Mouse (Mus musculus) Patski (cell line): Measurements from ENCODE around the gene Noto. TPM values are rescaled to one million over a fixed set of nuclear protein-coding genes. Genes with fewer than 3 reads are reported as not detected.

Source experiments
- ATAC-seq: fragments of 100-300 bp; one replicate; pipeline ENCODE4 v1.8.0; 2021
- CTCF ChIA-PET: fragments of 350-600 bp; sonication (Branson Sonifier 250); formaldehyde crosslinking; loops from one replicate; lab custom pipeline; 2022; ENCODE audit warnings: inconsistent platforms; lab: Charles Lee
- POLR2A ChIA-PET: fragments of 350-600 bp; sonication (Branson Sonifier 250); formaldehyde crosslinking; loops from one replicate; lab custom pipeline; 2022; ENCODE audit warnings: antibody characterized with exemption, inconsistent platforms; lab: Charles Lee
- DNase-seq: peaks from one replicate; pipeline ENCODE4 v3.0.0-alpha.2; 2011; ENCODE audit warnings: low read depth, low spot score
- H3K27me3 ChIP-seq: fragments of 371-371 bp; one replicate; pipeline ENCODE4 v1.5.1; 2021
- CTCF ChIP-seq: fragments of 100-300 bp; IDR thresholded peaks from one replicate; pipeline ENCODE4 v1.5.1; 2021
- in situ Hi-C: fragments of 300-500 bp; cut with MboI; formaldehyde crosslinking; loops from 3 replicates; pipeline ENCODE4 v1.11.1; 2018; ENCODE audit warnings: low pct_unique_long_range_greater_than_20kb, mixed read lengths
- polyA plus RNA-seq: library from polyadenylated mRNA; unstranded; gene quantifications from one replicate; pipeline ENCODE4 v1.2.3, GENCODE M21; 2021

Noto gene
- polyA plus RNA-seq, 1 experiment from 2014 or later: not detected

- ChIA-PET POLR2A (no interaction called here), CTCF (interaction anchor here (1.3 kb wide), 1 partner anchor 278 kb away, joined by 4 read pairs; the partner anchor contains the start of gene Spr)
- no peak for TF ChIP-seq CTCF
- in situ Hi-C loops: loop anchor here (10.0 to 25.0 kb wide), 2 partner anchors 171 to 379 kb away; no protein-coding TSS in a partner anchor
- DNase-seq: no peak
- ATAC-seq: no peak
- no peaks in the 10 kb centered on the region for H3K27me3 ChIP-seq
Measured at GRCm38 (mm10) chr6:85415829-85416228, 7.9 kb upstream of the Noto start.

GRCm38 (mm10) chr6:85419150-85419549, 4.5 kb upstream of the Noto start:
- no peak for TF ChIP-seq CTCF
- in situ Hi-C loops: loop anchor here (10.0 to 25.0 kb wide), 2 partner anchors 174 to 382 kb away; no protein-coding TSS in a partner anchor
- DNase-seq (no peak), ATAC-seq (no peak)
- no peaks in the 10 kb centered on the region for H3K27me3 ChIP-seq
- ChIA-PET POLR2A (no interaction called here), CTCF (no interaction called here)

GRCm38 (mm10) chr6:85431274-85431841, 7.7 kb downstream of the Noto start:
- in situ Hi-C loops: no loop called here
- TF ChIP-seq CTCF: no peak
- no peaks in the 10 kb centered on the region for H3K27me3 ChIP-seq
- no peak for DNase-seq
- ChIA-PET POLR2A (no interaction called here), CTCF (no interaction called here)
- ATAC-seq: no peak

GRCm38 (mm10) chr6:85431842-85432431, 8.3 kb downstream of the Noto start, which contains the start of gene Smyd5:
Gene Smyd5, plus strand, starts transcription at chr6:85431989.
- in situ Hi-C loops: no loop called here
- ChIA-PET CTCF (no interaction called here), POLR2A (no interaction called here)
- H3K27me3 ChIP-seq: no peaks in the 10 kb centered on the region
- ATAC-seq (peak; percentile 62), DNase-seq (no peak)
- TF ChIP-seq CTCF: no peak

GRCm38 (mm10) chr6:85433865-85434264, 10.2 kb downstream of the Noto start:
- no peak for ATAC-seq
- CTCF ChIA-PET: interaction anchor here (1.6 kb wide), 1 partner anchor 11 kb away, joined by 5 read pairs; no protein-coding TSS in a partner anchor
- POLR2A ChIA-PET: no interaction called here

GRCm38 (mm10) chr6:85436204-85436603, 12.5 kb downstream of the Noto start:
- in situ Hi-C loops: no loop called here
- DNase-seq: no peak

More at GRCm38 (mm10) chr6:85433865-85434264, 10.2 kb downstream of the Noto start:
- TF ChIP-seq CTCF: no peak
- no peak for DNase-seq
- in situ Hi-C loops: no loop called here
- no peaks in the 10 kb centered on the region for H3K27me3 ChIP-seq

GRCm38 (mm10) chr6:85436631-85437030, 12.9 kb downstream of the Noto start:
- peak; percentile 36 for ATAC-seq
- ChIA-PET CTCF (no interaction called here), POLR2A (no interaction called here)
- DNase-seq: no peak
- TF ChIP-seq CTCF: no peak
- in situ Hi-C loops: no loop called here
- H3K27me3 ChIP-seq: no peaks in the 10 kb centered on the region

More at GRCm38 (mm10) chr6:85436204-85436603, 12.5 kb downstream of the Noto start:
- no peak for TF ChIP-seq CTCF
- POLR2A ChIA-PET: no interaction called here
- H3K27me3 ChIP-seq: no peaks in the 10 kb centered on the region
- ATAC-seq: no peak
- CTCF ChIA-PET: no interaction called here

- in situ Hi-C loops: no loop called here
- DNase-seq: no peak
- H3K27me3 ChIP-seq: no peaks in the 10 kb centered on the region
- ChIA-PET POLR2A (no interaction called here), CTCF (no interaction called here)
- no peak for TF ChIP-seq CTCF
- ATAC-seq: no peak
Measured at GRCm38 (mm10) chr6:85441142-85441541, 17.5 kb downstream of the Noto start.

GRCm38 (mm10) chr6:85443488-85444233, 20.0 kb downstream of the Noto start:
- TF ChIP-seq CTCF: no peak
- CTCF ChIA-PET: no interaction called here
- ATAC-seq (no peak), DNase-seq (no peak)
- POLR2A ChIA-PET: no interaction called here
- in situ Hi-C loops: no loop called here
- no peaks in the 10 kb centered on the region for H3K27me3 ChIP-seq

GRCm38 (mm10) chr6:85444266-85444965, 20.7 kb downstream of the Noto start:
- ChIA-PET CTCF (interaction anchor here (1.6 kb wide), 1 partner anchor 10 kb away, joined by 5 read pairs; no protein-coding TSS in a partner anchor), POLR2A (no interaction called here)
- no peak for TF ChIP-seq CTCF

More at GRCm38 (mm10) chr6:85444266-85444965, 20.7 kb downstream of the Noto start:
- ATAC-seq (no peak), DNase-seq (no peak)
- in situ Hi-C loops: no loop called here
- no peaks in the 10 kb centered on the region for H3K27me3 ChIP-seq
